Mouse (Mus musculus) right cerebral cortex, postnatal 36 days (tissue): Measurements from ENCODE around the gene Rusc2.

Experiments
- DNase-seq, 2 experiments: peaks; one replicate each; pipeline ENCODE4 v3.0.0; 2022; ENCODE audit warnings: low spot score in 2 of 2, mixed read lengths in 1 of 2

The Rusc2 gene

GRCm38 (mm10) chr4:43415221-43416070, 33.7 kb downstream of the Rusc2 start:
- no peak for DNase-seq

- DNase-seq: no peak
Observed at GRCm38 (mm10) chr4:43416071-43416490, 34.3 kb downstream of the Rusc2 start.

GRCm38 (mm10) chr4:43417269-43418062, 35.7 kb downstream of the Rusc2 start:
- DNase-seq: no peak

- DNase-seq: no peak
Observed at GRCm38 (mm10) chr4:43418450-43418849, 36.7 kb downstream of the Rusc2 start.

GRCm38 (mm10) chr4:43418973-43419656, 37.3 kb downstream of the Rusc2 start:
- DNase-seq: no peak

- no peak for DNase-seq
Observed at GRCm38 (mm10) chr4:43419801-43420281, 38.1 kb downstream of the Rusc2 start.

GRCm38 (mm10) chr4:43420305-43420704, 38.5 kb downstream of the Rusc2 start:
- DNase-seq: peak in 1 of 2 experiments; percentile 62

GRCm38 (mm10) chr4:43421632-43422240, 40.0 kb downstream of the Rusc2 start:
- no peak for DNase-seq

- no peak for DNase-seq
Observed at GRCm38 (mm10) chr4:43423267-43423934, 41.6 kb downstream of the Rusc2 start.

- DNase-seq: no peak
Observed at GRCm38 (mm10) chr4:43424072-43424471, 42.3 kb downstream of the Rusc2 start.

GRCm38 (mm10) chr4:43425197-43425596, 43.4 kb downstream of the Rusc2 start:
- DNase-seq: no peak

GRCm38 (mm10) chr4:43425648-43426380, 44.0 kb downstream of the Rusc2 start:
- no peak for DNase-seq

GRCm38 (mm10) chr4:43426487-43426886, 44.7 kb downstream of the Rusc2 start:
- no peak for DNase-seq

- no peak for DNase-seq
Observed at GRCm38 (mm10) chr4:43427501-43428179, 45.9 kb downstream of the Rusc2 start.

GRCm38 (mm10) chr4:43428180-43428861, 46.5 kb downstream of the Rusc2 start:
- no peak for DNase-seq

GRCm38 (mm10) chr4:43428946-43429345, 47.2 kb downstream of the Rusc2 start, which contains the start of gene Fam166b:
TSS of gene Fam166b (minus strand) at chr4:43429134.
- DNase-seq: no peak

GRCm38 (mm10) chr4:43431690-43432089, 49.9 kb downstream of the Rusc2 start:
- peak; percentile 56 to 69 for DNase-seq

GRCm38 (mm10) chr4:43432832-43433231, 51.1 kb downstream of the Rusc2 start:
- DNase-seq: no peak

GRCm38 (mm10) chr4:43441639-43442038, 59.9 kb downstream of the Rusc2 start, which contains the start of gene Tesk1:
TSS of gene Tesk1 (plus strand) at chr4:43441939.
- no peak for DNase-seq
